Mouse (Mus musculus): ENCODE results near the gene Pgs1. TPM values are rescaled to one million over a fixed set of nuclear protein-coding genes. Genes with fewer than 3 reads are reported as not detected.

Pgs1 gene
- polyA plus RNA-seq, 1 experiment: not detected

DNA sequence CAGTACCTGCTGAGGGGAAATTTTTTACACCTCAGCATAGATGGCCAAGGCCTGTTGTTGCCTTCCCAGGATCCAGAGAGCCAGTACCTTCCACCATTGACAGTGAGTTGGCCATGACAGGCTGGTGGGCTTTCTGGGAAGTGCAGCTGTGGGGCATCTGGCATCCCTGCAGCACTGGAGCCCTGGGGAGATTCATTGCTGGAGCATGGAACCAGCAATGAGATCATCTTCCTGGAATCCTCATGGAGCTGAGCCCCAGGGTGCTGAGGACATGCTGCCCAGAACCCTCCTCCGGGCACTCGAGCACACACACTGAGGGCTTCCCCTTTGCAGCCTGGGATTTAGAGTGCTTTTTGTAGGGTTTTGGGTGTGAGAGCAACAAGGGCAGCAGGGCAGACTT, 9.2 kb downstream of the Pgs1 start:
- H3K4me1 ChIP-seq (ENCODE audit: control insufficient read depth, insufficient read depth, low read length): peaks cover 49% of the 10 kb centered on the region
- H3K27ac ChIP-seq (ENCODE audit: insufficient read depth, low read depth, low read length): no peak overlapping the region
- 37% methylated on average over 2 of the region's 2 CpGs for WGBS
- TF ChIP-seq POLR2A (IDR thresholded peaks at IDR 0.05; ENCODE audit: insufficient read depth, low read depth, low read length): no peak
- TF ChIP-seq CTCF (IDR thresholded peaks at IDR 0.05; ENCODE audit: insufficient read depth, low read depth, low read length): no peak
- H3K4me3 ChIP-seq (ENCODE audit: insufficient read depth, low read depth, low read length): no peak overlapping the region

GRCm38 (mm10) chr11:117995661-117996060, 9.6 kb downstream of the Pgs1 start:
- Histone ChIP-seq H3K4me1 (ENCODE audit: control insufficient read depth, insufficient read depth, low read length) (peaks cover 50% of the 10 kb centered on the region), H3K4me3 (ENCODE audit: insufficient read depth, low read depth, low read length) (no peak overlapping the region), H3K27ac (ENCODE audit: insufficient read depth, low read depth, low read length) (no peak overlapping the region)
- TF ChIP-seq CTCF (IDR thresholded peaks at IDR 0.05; ENCODE audit: insufficient read depth, low read depth, low read length): no peak
- TF ChIP-seq POLR2A (IDR thresholded peaks at IDR 0.05; ENCODE audit: insufficient read depth, low read depth, low read length): no peak
- 45% methylated on average over 3 of the region's 3 CpGs for WGBS

- TF ChIP-seq POLR2A (IDR thresholded peaks at IDR 0.05; ENCODE audit: insufficient read depth, low read depth, low read length) (no peak), CTCF (IDR thresholded peaks at IDR 0.05; ENCODE audit: insufficient read depth, low read depth, low read length) (no peak)
- H3K4me1 ChIP-seq (ENCODE audit: control insufficient read depth, insufficient read depth, low read length): peaks cover 51% of the 10 kb centered on the region
- H3K27ac ChIP-seq (ENCODE audit: insufficient read depth, low read depth, low read length): no peak overlapping the region
- WGBS: 31% methylated on average over 3 of the region's 3 CpGs
- no peak overlapping the region for H3K4me3 ChIP-seq (ENCODE audit: insufficient read depth, low read depth, low read length)
These were observed 10.0 kb downstream of the Pgs1 start for GRCm38 (mm10) chr11:117996066-117996465.

DNA sequence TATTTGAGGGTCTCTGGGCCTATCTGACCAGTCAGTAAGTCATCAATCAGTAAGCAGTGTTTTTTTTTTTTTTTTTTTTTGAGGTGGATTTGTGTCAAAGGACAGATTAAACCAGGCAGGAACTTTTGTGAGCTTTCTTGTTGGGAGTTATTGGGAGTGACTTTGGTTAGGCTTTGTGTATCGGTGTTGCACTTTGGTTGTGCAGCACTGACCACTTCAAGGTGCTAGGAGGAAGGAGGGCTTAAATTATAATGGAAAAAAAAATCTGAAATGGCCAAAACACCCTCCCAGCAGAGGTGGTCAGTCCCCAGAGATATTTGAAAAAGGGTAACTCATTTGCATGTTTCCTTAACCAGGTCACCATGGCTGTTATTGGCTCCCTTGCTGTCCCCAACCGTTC, 11.0 kb downstream of the Pgs1 start:
- TF ChIP-seq CTCF (IDR thresholded peaks at IDR 0.05; ENCODE audit: insufficient read depth, low read depth, low read length) (no peak), POLR2A (IDR thresholded peaks at IDR 0.05; ENCODE audit: insufficient read depth, low read depth, low read length) (no peak)
- peaks cover 49% of the 10 kb centered on the region for H3K4me1 ChIP-seq (ENCODE audit: control insufficient read depth, insufficient read depth, low read length)
- H3K27ac ChIP-seq (ENCODE audit: insufficient read depth, low read depth, low read length): no peak overlapping the region
- 95% methylated on average over 2 of the region's 2 CpGs for WGBS
- H3K4me3 ChIP-seq (ENCODE audit: insufficient read depth, low read depth, low read length): no peak overlapping the region

- Histone ChIP-seq H3K4me1 (ENCODE audit: control insufficient read depth, insufficient read depth, low read length) (peaks cover 40% of the 10 kb centered on the region), H3K4me3 (ENCODE audit: insufficient read depth, low read depth, low read length) (no peak overlapping the region), H3K27ac (ENCODE audit: insufficient read depth, low read depth, low read length) (no peak overlapping the region)
- TF ChIP-seq POLR2A (IDR thresholded peaks at IDR 0.05; ENCODE audit: insufficient read depth, low read depth, low read length) (no peak), CTCF (IDR thresholded peaks at IDR 0.05; ENCODE audit: insufficient read depth, low read depth, low read length) (no peak)
- whole genome bisulfite sequencing: 96% methylated on average over 4 of the region's 4 CpGs
These were observed 12.3 kb downstream of the Pgs1 start for GRCm38 (mm10) chr11:117998356-117998755.

- Histone ChIP-seq H3K27ac (ENCODE audit: insufficient read depth, low read depth, low read length) (no peak overlapping the region), H3K4me1 (ENCODE audit: control insufficient read depth, insufficient read depth, low read length) (peaks cover 32% of the 10 kb centered on the region), H3K4me3 (ENCODE audit: insufficient read depth, low read depth, low read length) (no peak overlapping the region)
- 86% methylated on average over 6 of the region's 6 CpGs for WGBS
- no peak for TF ChIP-seq CTCF (IDR thresholded peaks at IDR 0.05; ENCODE audit: insufficient read depth, low read depth, low read length)
These were observed 13.3 kb downstream of the Pgs1 start for GRCm38 (mm10) chr11:117999260-117999934.

GRCm38 (mm10) chr11:118000083-118000482, 14.0 kb downstream of the Pgs1 start:
- TF ChIP-seq CTCF (IDR thresholded peaks at IDR 0.05; ENCODE audit: insufficient read depth, low read depth, low read length): no peak
- no peak for TF ChIP-seq POLR2A (IDR thresholded peaks at IDR 0.05; ENCODE audit: insufficient read depth, low read depth, low read length)
- 31% methylated on average over 1 of the region's 1 CpGs for WGBS
- Histone ChIP-seq H3K27ac (ENCODE audit: insufficient read depth, low read depth, low read length) (no peak overlapping the region), H3K4me3 (ENCODE audit: insufficient read depth, low read depth, low read length) (no peak overlapping the region), H3K4me1 (ENCODE audit: control insufficient read depth, insufficient read depth, low read length) (peaks cover 27% of the 10 kb centered on the region)

DNA sequence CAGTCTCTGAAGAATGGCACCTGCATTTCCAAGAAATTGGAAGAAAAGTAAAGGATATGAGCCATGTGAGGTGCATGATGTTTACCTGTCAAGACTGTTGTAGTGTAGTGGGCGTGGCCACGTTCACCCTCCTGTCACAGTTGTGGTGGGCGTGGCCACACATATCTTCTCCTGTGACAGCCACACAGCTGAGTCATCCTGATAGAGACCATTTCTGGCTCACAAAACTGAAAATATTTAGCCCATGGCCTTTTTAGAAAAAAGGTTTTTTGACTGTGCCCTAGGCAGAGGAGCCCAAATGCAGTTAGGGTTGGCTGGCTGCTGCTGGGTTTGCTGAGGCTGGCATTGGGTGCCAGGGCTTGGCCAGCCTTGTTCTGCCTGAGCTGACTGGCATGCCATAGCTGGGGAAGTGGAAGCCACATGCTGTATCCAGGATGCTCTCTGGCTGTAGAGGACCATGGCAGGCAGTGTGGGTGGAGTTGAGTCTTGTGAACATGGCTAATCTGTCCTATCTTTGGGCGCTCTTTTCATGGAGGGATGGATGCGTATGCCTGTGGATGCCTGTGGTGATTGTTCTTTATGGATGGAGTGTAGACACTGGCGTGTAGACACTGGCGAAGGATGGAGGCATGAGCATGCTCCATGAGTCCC, 14.6 kb downstream of the Pgs1 start:
- WGBS: 90% methylated on average over 7 of the region's 7 CpGs
- Histone ChIP-seq H3K4me1 (ENCODE audit: control insufficient read depth, insufficient read depth, low read length) (peaks cover 22% of the 10 kb centered on the region), H3K27ac (ENCODE audit: insufficient read depth, low read depth, low read length) (no peak overlapping the region), H3K4me3 (ENCODE audit: insufficient read depth, low read depth, low read length) (no peak overlapping the region)
- TF ChIP-seq CTCF (IDR thresholded peaks at IDR 0.05; ENCODE audit: insufficient read depth, low read depth, low read length) (no peak), POLR2A (IDR thresholded peaks at IDR 0.05; ENCODE audit: insufficient read depth, low read depth, low read length) (no peak)

DNA sequence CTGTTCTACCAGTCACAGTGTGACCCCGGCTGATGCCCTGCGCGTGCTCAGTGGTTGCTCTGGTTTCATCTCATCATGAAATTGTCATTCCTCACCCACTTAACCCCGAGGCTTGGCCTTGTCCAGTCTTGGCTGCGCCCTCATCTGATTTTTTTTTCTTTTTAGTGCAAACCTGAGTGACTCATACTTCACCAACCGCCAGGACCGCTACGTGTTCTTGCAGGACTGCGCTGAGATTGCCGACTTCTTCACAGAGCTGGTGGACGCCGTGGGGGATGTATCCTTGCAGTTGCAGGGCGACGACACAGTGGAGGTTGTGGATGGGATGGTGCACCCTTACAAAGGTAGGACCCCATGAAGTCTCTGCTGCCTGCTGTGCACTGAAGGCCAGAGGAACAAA, 17.1 kb downstream of the Pgs1 start:
- WGBS: 96% methylated on average over 14 of the region's 14 CpGs
- H3K4me1 ChIP-seq (ENCODE audit: control insufficient read depth, insufficient read depth, low read length): peaks cover 25% of the 10 kb centered on the region
- TF ChIP-seq CTCF (IDR thresholded peaks at IDR 0.05; ENCODE audit: insufficient read depth, low read depth, low read length): no peak
- TF ChIP-seq POLR2A (IDR thresholded peaks at IDR 0.05; ENCODE audit: insufficient read depth, low read depth, low read length): no peak
- no peak overlapping the region for H3K27ac ChIP-seq (ENCODE audit: insufficient read depth, low read depth, low read length)
- no peak overlapping the region for H3K4me3 ChIP-seq (ENCODE audit: insufficient read depth, low read depth, low read length)

Measured in olfactory bulb, adult 2 months (tissue).